Mouse (Mus musculus) hindbrain, embryonic 16.5 days (tissue): Measurements from ENCODE around the gene Olfr1477. TPM values are rescaled to one million over a fixed set of nuclear protein-coding genes. Genes with fewer than 3 reads are reported as not detected.
"Not testable (repeated sequence)": the region's sequence is repeated elsewhere in the genome, so short reads cannot be mapped to it uniquely, and the experiment has no call there.

ENCODE experiments used
- ATAC-seq: fragments of 200-750 bp; cut with Nextera tagmentation; 2 replicates; pipeline ENCODE4 v1.8.0; 2017; ENCODE audit warnings: moderate TSS enrichment, moderate library complexity
- H3K27ac ChIP-seq: fragments of 300-500 bp; sonication (generic); 2 replicates; pipeline ENCODE4 v1.5.1; 2014; ENCODE audit warnings: low read depth, mild to moderate bottlenecking, control low read depth, low read length, moderate library complexity
- H3K27me3 ChIP-seq: fragments of 300-500 bp; sonication (generic); replicated peaks from 2 replicates; pipeline ENCODE4 v1.6.1; 2014; ENCODE audit warnings: low read length; ENCODE audit not compliant: control insufficient read depth, insufficient read depth
- H3K36me3 ChIP-seq: fragments of 300-500 bp; sonication (generic); 2 replicates; pipeline ENCODE4 v1.6.1; 2014; ENCODE audit warnings: mild to moderate bottlenecking, low read length, moderate library complexity, mixed read lengths; ENCODE audit not compliant: control insufficient read depth, insufficient read depth
- H3K4me1 ChIP-seq: fragments of 300-500 bp; sonication (generic); 2 replicates; pipeline ENCODE4 v1.6.1; 2014; ENCODE audit warnings: low read depth, low read length; ENCODE audit not compliant: control insufficient read depth, insufficient read depth
- H3K4me2 ChIP-seq: fragments of 300-500 bp; sonication (generic); 2 replicates; pipeline ENCODE4 v1.6.1; 2014; ENCODE audit warnings: mild to moderate bottlenecking, low read length, control low read depth, moderate library complexity
- H3K4me3 ChIP-seq: fragments of 300-500 bp; sonication (generic); 2 replicates; pipeline ENCODE4 v1.5.1; 2014; ENCODE audit warnings: mild to moderate bottlenecking, low read length, control low read depth, moderate library complexity
- H3K9ac ChIP-seq: fragments of 300-500 bp; sonication (generic); 2 replicates; pipeline ENCODE4 v1.6.1; 2014; ENCODE audit warnings: low read depth, mild to moderate bottlenecking, control low read depth, low read length, moderate library complexity
- H3K9me3 ChIP-seq: fragments of 300-500 bp; sonication (generic); 2 replicates; pipeline ENCODE4 v1.6.1; 2014; ENCODE audit warnings: mild to moderate bottlenecking, low read length, moderate library complexity; ENCODE audit not compliant: control insufficient read depth
- WGBS: fragments of 180-500 bp; shearing (Covaris S2); extraction: QIAGEN DNeasy Blood & Tissue Kit; methylation state at CpG from one replicate; pipeline ENCODE4 v1.1.7; 2014; 5-methylcytosine and 5-hydroxymethylcytosine counted together
- polyA plus RNA-seq: library from polyadenylated mRNA; unstranded; fragments of >200 nt; fragmentation: Nextera tagmentation; extraction: Ambion mirVana; gene quantifications from 2 replicates; pipeline ENCODE4 v1.2.1, GENCODE M21; 2015

Gene Olfr1477
- polyA plus RNA-seq = not detected in 2 replicates

- Histone ChIP-seq H3K9ac (no peak within 1 kb of the TSS), H3K4me1 (no peaks in the 10 kb centered on the region), H3K4me2 (no peak within 1 kb of the TSS), H3K36me3 (no peaks in the 10 kb centered on the region), H3K9me3 (peaks cover 5% of the 10 kb centered on the region), H3K27ac (no peak within 1 kb of the TSS), H3K27me3 (no peaks in the 10 kb centered on the region), H3K4me3 (no peak within 1 kb of the TSS)
- ATAC-seq = no peak
- 73% methylated on average over 3 of the region's 3 CpGs for WGBS
Observed at GRCm38 (mm10) chr19:13500246-13500645, at the start of gene Olfr1477. TSS of gene Olfr1477 (plus strand) at chr19:13500546.

GRCm38 (mm10) chr19:13455986-13456385, 44.4 kb upstream of the Olfr1477 start, which contains the start of gene Olfr1472:
TSS of gene Olfr1472 (minus strand) at chr19:13456086.
- Histone ChIP-seq H3K4me1 (no peaks in the 10 kb centered on the region), H3K4me2 (no peak within 1 kb of the TSS), H3K36me3 (no peaks in the 10 kb centered on the region), H3K9me3 (peaks cover 11% of the 10 kb centered on the region), H3K9ac (no peak within 1 kb of the TSS), H3K4me3 (no peak within 1 kb of the TSS), H3K27me3 (no peaks in the 10 kb centered on the region), H3K27ac (no peak within 1 kb of the TSS)
- WGBS = 88% methylated on average over 1 of the region's 1 CpGs
- no peak for ATAC-seq

GRCm38 (mm10) chr19:13469265-13469664, 31.1 kb upstream of the Olfr1477 start, which contains the start of gene Olfr1474:
TSS of gene Olfr1474 (plus strand) at chr19:13469565.
- not testable (repeated sequence) for ATAC-seq, H3K27ac ChIP-seq, H3K4me1 ChIP-seq, H3K36me3 ChIP-seq, H3K27me3 ChIP-seq, H3K9me3 ChIP-seq, H3K4me3 ChIP-seq, H3K9ac ChIP-seq, H3K4me2 ChIP-seq
- 83% methylated on average over 4 of the region's 4 CpGs for WGBS

GRCm38 (mm10) chr19:13480096-13480495, 20.2 kb upstream of the Olfr1477 start, which contains the start of gene Olfr1475:
TSS of gene Olfr1475 (minus strand) at chr19:13480196.
- no peak for ATAC-seq
- no peaks in the 10 kb centered on the region for H3K4me1 ChIP-seq
- no peak within 1 kb of the TSS for H3K27ac ChIP-seq

GRCm38 (mm10) chr19:13527613-13528012, 27.3 kb downstream of the Olfr1477 start, which contains the start of gene Olfr1480:
TSS of gene Olfr1480 (plus strand) at chr19:13527913.
- ATAC-seq = no peak
- Histone ChIP-seq H3K27ac (no peak within 1 kb of the TSS), H3K36me3 (no peaks in the 10 kb centered on the region), H3K4me3 (no peak within 1 kb of the TSS), H3K4me1 (no peaks in the 10 kb centered on the region), H3K27me3 (no peaks in the 10 kb centered on the region), H3K9ac (no peak within 1 kb of the TSS), H3K9me3 (peaks cover 10% of the 10 kb centered on the region), H3K4me2 (no peak within 1 kb of the TSS)
- WGBS = 81% methylated on average over 2 of the region's 2 CpGs

More at GRCm38 (mm10) chr19:13480096-13480495, 20.2 kb upstream of the Olfr1477 start, which contains the start of gene Olfr1475:
- Histone ChIP-seq H3K4me2 (no peak within 1 kb of the TSS), H3K4me3 (no peak within 1 kb of the TSS), H3K27me3 (no peaks in the 10 kb centered on the region), H3K9ac (no peak within 1 kb of the TSS), H3K9me3 (no peaks in the 10 kb centered on the region), H3K36me3 (no peaks in the 10 kb centered on the region)

Other genes with a start within 250 kb of the Olfr1477 start
- gene Olfr1465, start 185.0 kb upstream of the Olfr1477 start, polyA plus RNA-seq = not detected in 2 replicates
- gene Olfr1466, start 161.7 kb upstream of the Olfr1477 start, polyA plus RNA-seq = not detected in 2 replicates
- gene Olfr1467, start 138.3 kb upstream of the Olfr1477 start, polyA plus RNA-seq = not detected in 2 replicates
- gene Olfr1469, start 92.7 kb upstream of the Olfr1477 start, polyA plus RNA-seq = not detected in 2 replicates
- not detected in 2 replicates for gene Olfr1471, start 57.1 kb upstream of the Olfr1477 start, polyA plus RNA-seq
- not detected in 2 replicates for gene Olfr1472, start 44.5 kb upstream of the Olfr1477 start, polyA plus RNA-seq
- gene Olfr1474, start 31.0 kb upstream of the Olfr1477 start, polyA plus RNA-seq = not detected in 2 replicates
- gene Olfr1475, start 20.4 kb upstream of the Olfr1477 start, polyA plus RNA-seq = not detected in 2 replicates
- not detected in 2 replicates for gene Olfr1480, start 27.4 kb downstream of the Olfr1477 start, polyA plus RNA-seq
- not detected in 2 replicates for gene Olfr1484, start 83.0 kb downstream of the Olfr1477 start, polyA plus RNA-seq
- not detected in 2 replicates for gene Olfr1487, start 116.8 kb downstream of the Olfr1477 start, polyA plus RNA-seq
- not detected in 2 replicates for gene Olfr1489, start 131.1 kb downstream of the Olfr1477 start, polyA plus RNA-seq
- gene Olfr1490, start 150.5 kb downstream of the Olfr1477 start, polyA plus RNA-seq = not detected in 2 replicates
- not detected in 2 replicates for gene Olfr1491, start 196.7 kb downstream of the Olfr1477 start, polyA plus RNA-seq
- not detected in 2 replicates for gene Olfr1493-ps1, start 222.7 kb downstream of the Olfr1477 start, polyA plus RNA-seq
- gene Olfr1494, start 239.2 kb downstream of the Olfr1477 start, polyA plus RNA-seq = not detected in 2 replicates